Mouse (Mus musculus) liver, embryonic 14.5 days (tissue): ENCODE results near the gene Abhd17b. TPM values are rescaled to one million over a fixed set of nuclear protein-coding genes. Genes with fewer than 3 reads are reported as not detected.
A peak's percentile ranks its signal among the peaks of the same experiment; 100 is the strongest.

ENCODE experiments used
- ATAC-seq: fragments of 200-750 bp; cut with Nextera tagmentation; 2 replicates; pipeline ENCODE4 v1.8.0; 2017; ENCODE audit warnings: moderate number of reproducible peaks, mild to moderate bottlenecking, moderate library complexity; ENCODE audit not compliant: insufficient read depth
- DNase-seq, 3 experiments: peaks; one replicate each; pipeline ENCODE4 v3.0.0-alpha.2; 2012 to 2013; ENCODE audit warnings: low read depth in 3 of 3, low spot score in 3 of 3
- H3K27ac ChIP-seq: fragments of 300-500 bp; sonication (generic); 2 replicates; pipeline ENCODE4 v1.5.1; 2014; ENCODE audit warnings: moderate library complexity, mild to moderate bottlenecking, control low read depth, inconsistent platforms
- H3K27me3 ChIP-seq: fragments of 300-500 bp; sonication (generic); 2 replicates; pipeline ENCODE4 v1.6.1; 2014; ENCODE audit warnings: mild to moderate bottlenecking, low read length, moderate library complexity; ENCODE audit not compliant: control insufficient read depth, insufficient read depth
- H3K36me3 ChIP-seq: fragments of 300-500 bp; sonication (generic); replicated peaks from 2 replicates; pipeline ENCODE4 v1.6.1; 2014; ENCODE audit warnings: low read depth; ENCODE audit not compliant: control insufficient read depth, insufficient read depth
- H3K4me1 ChIP-seq, 2 experiments: fragments of 200-500 bp in 1 of 2; fragments of 300-500 bp in 1 of 2; sonication (generic) in 1 of 2; replicated peaks; 2 replicates each; pipeline ENCODE4 v1.6.1; 2012 to 2014; ENCODE audit warnings: antibody characterized with exemption in 1 of 2, inconsistent platforms in 1 of 2, low read length in 1 of 2; ENCODE audit not compliant: control insufficient read depth in 2 of 2, insufficient read depth in 2 of 2
- H3K4me2 ChIP-seq: fragments of 300-500 bp; sonication (generic); 2 replicates; pipeline ENCODE4 v1.6.1; 2014; ENCODE audit warnings: low read depth, mild to moderate bottlenecking, control low read depth, moderate library complexity
- H3K4me3 ChIP-seq, 2 experiments: fragments of 200-500 bp in 1 of 2; fragments of 300-500 bp in 1 of 2; sonication (generic) in 1 of 2; 2 replicates each; pipeline ENCODE4 v1.5.1; 2012 to 2014; ENCODE audit warnings: low read depth in 2 of 2, low read length in 2 of 2, mild to moderate bottlenecking in 2 of 2, control low read depth in 1 of 2, inconsistent platforms in 1 of 2, moderate library complexity in 1 of 2; ENCODE audit not compliant: insufficient read depth in 1 of 2
- H3K9ac ChIP-seq: fragments of 300-500 bp; sonication (generic); replicated peaks from 2 replicates; pipeline ENCODE4 v1.6.1; 2014; ENCODE audit warnings: mild to moderate bottlenecking, control low read depth, moderate library complexity
- H3K9me3 ChIP-seq: fragments of 300-500 bp; sonication (generic); 2 replicates; pipeline ENCODE4 v1.6.1; 2016; ENCODE audit warnings: low read length, mixed read lengths; ENCODE audit not compliant: control insufficient read depth
- CTCF ChIP-seq: IDR thresholded peaks from 2 replicates; pipeline ENCODE4 v1.5.1; 2016; ENCODE audit warnings: antibody characterized with exemption, low read depth, control low read depth
- EP300 ChIP-seq: IDR thresholded peaks from 2 replicates; pipeline ENCODE4 v1.6.1; 2016; ENCODE audit warnings: antibody characterized with exemption, low read depth
- WGBS: fragments of 180-500 bp; shearing (Covaris S2); extraction: QIAGEN DNeasy Blood & Tissue Kit; methylation state at CpG from one replicate; pipeline ENCODE4 v1.1.7; 2014; ENCODE audit not compliant: insufficient replicate concordance; 5-methylcytosine and 5-hydroxymethylcytosine counted together
- polyA plus RNA-seq, 2 experiments: library from polyadenylated mRNA; depleted of rRNA in 1 of 2; stranded (reverse) in 1 of 2; unstranded in 1 of 2; fragments of >200 nt; fragmentation: Nextera tagmentation in 1 of 2; extraction: Ambion mirVana in 1 of 2; gene quantifications; 2 replicates each; pipeline versions ENCODE4 v1.2.1 to v1.2.3; 2012 to 2014

Gene Abhd17b
- polyA plus RNA-seq, 2 experiments: 3.3 to 7.0 TPM

GRCm38 (mm10) chr19:21714278-21714883 lies 61.4 kb downstream of the Abhd17b start:
- no peak for ATAC-seq

GRCm38 (mm10) chr19:21715005-21715442 lies 62.0 kb downstream of the Abhd17b start:
- Histone ChIP-seq H3K27ac (no peak overlapping the region), H3K9me3 (no peaks in the 10 kb centered on the region), H3K9ac (no peak overlapping the region), H3K4me3 (no peak overlapping the region), H3K36me3 (no peaks in the 10 kb centered on the region), H3K4me1 (0 out of 4 replicates have a peak, but pooled peaks cover 0 to 2% of the 10 kb centered on the region in 2 experiments), H3K27me3 (no peaks in the 10 kb centered on the region), H3K4me2 (no peak overlapping the region)
- ATAC-seq (no peak), DNase-seq (no peak)
- no peak for TF ChIP-seq CTCF
- TF ChIP-seq EP300: no peak
- WGBS: 71% methylated on average over 10 of the region's 10 CpGs

More at GRCm38 (mm10) chr19:21714278-21714883, 61.4 kb downstream of the Abhd17b start:
- Histone ChIP-seq H3K4me3 (no peak overlapping the region), H3K27me3 (no peaks in the 10 kb centered on the region), H3K27ac (no peak overlapping the region), H3K9ac (no peak overlapping the region), H3K36me3 (no peaks in the 10 kb centered on the region), H3K4me1 (0 out of 4 replicates have a peak, but pooled peaks cover 0 to 2% of the 10 kb centered on the region in 2 experiments), H3K4me2 (peak overlapping the region; percentile 11; the same call in 1 of the 2 replicates), H3K9me3 (no peaks in the 10 kb centered on the region)
- no peak for DNase-seq
- 43% methylated on average over 10 of the region's 10 CpGs for WGBS
- TF ChIP-seq EP300 (no peak), CTCF (no peak)

- Histone ChIP-seq H3K36me3 (no peaks in the 10 kb centered on the region), H3K27ac (no peak overlapping the region), H3K4me2 (no peak overlapping the region), H3K4me1 (0 out of 4 replicates have a peak, but pooled peaks cover 0 to 2% of the 10 kb centered on the region in 2 experiments), H3K9ac (no peak overlapping the region), H3K27me3 (no peaks in the 10 kb centered on the region), H3K9me3 (no peaks in the 10 kb centered on the region), H3K4me3 (no peak overlapping the region)
- no peak for TF ChIP-seq EP300
- no peak for TF ChIP-seq CTCF
- ATAC-seq (no peak), DNase-seq (no peak)
- WGBS: 74% methylated on average over 9 of the region's 9 CpGs
Measured at GRCm38 (mm10) chr19:21715515-21715914, 62.5 kb downstream of the Abhd17b start.

GRCm38 (mm10) chr19:21716456-21716855 lies 63.5 kb downstream of the Abhd17b start:
- ATAC-seq (no peak), DNase-seq (no peak)
- Histone ChIP-seq H3K9me3 (no peaks in the 10 kb centered on the region), H3K27ac (no peak overlapping the region), H3K4me1 (0 out of 4 replicates have a peak, but pooled peaks cover 0 to 2% of the 10 kb centered on the region in 2 experiments), H3K27me3 (no peaks in the 10 kb centered on the region), H3K36me3 (no peaks in the 10 kb centered on the region), H3K9ac (no peak overlapping the region), H3K4me3 (no peak overlapping the region), H3K4me2 (no peak overlapping the region)
- TF ChIP-seq CTCF: no peak
- TF ChIP-seq EP300: no peak
- whole genome bisulfite sequencing: 67% methylated on average over 3 of the region's 3 CpGs

GRCm38 (mm10) chr19:21719206-21719605 lies 66.2 kb downstream of the Abhd17b start:
- ATAC-seq: no peak
- 53% methylated on average over 3 of the region's 3 CpGs for WGBS
- no peak overlapping the region for H3K27ac ChIP-seq
- H3K4me3 ChIP-seq: no peak overlapping the region
- no peaks in the 10 kb centered on the region for H3K9me3 ChIP-seq
- 0 out of 4 replicates have a peak, but pooled peaks cover 0 to 2% of the 10 kb centered on the region in 2 experiments for H3K4me1 ChIP-seq
- H3K4me2 ChIP-seq: no peak overlapping the region
- TF ChIP-seq EP300: no peak
- no peak for TF ChIP-seq CTCF
- H3K27me3 ChIP-seq: no peaks in the 10 kb centered on the region
- no peak overlapping the region for H3K9ac ChIP-seq
- no peak for DNase-seq
- no peaks in the 10 kb centered on the region for H3K36me3 ChIP-seq
